Mouse (Mus musculus) left cerebral cortex, adult 11 months (tissue): ENCODE measurements at regions not wholly inside any gene's neighbourhood (a gene's known extent, or its start where the extent isn't known, plus 50 kb on each side); places are given as distances from the start of the nearest gene placed in this dataset.
A peak's percentile ranks its signal among the peaks of the same experiment; 100 is the strongest.

Experiments used
- DNase-seq: peaks from one replicate; pipeline ENCODE4 v3.0.0; 2022; ENCODE audit warnings: low spot score

- DNase-seq, result no peak
Measured at GRCm38 (mm10) chr16:25042669-25043440, 243.8 kb upstream of the Tprg start.

GRCm38 (mm10) chr16:25044637-25045036 lies 242.0 kb upstream of the Tprg start:
- no peak for DNase-seq

GRCm38 (mm10) chr16:25047726-25048125 lies 238.9 kb upstream of the Tprg start:
- DNase-seq, result no peak

DNA sequence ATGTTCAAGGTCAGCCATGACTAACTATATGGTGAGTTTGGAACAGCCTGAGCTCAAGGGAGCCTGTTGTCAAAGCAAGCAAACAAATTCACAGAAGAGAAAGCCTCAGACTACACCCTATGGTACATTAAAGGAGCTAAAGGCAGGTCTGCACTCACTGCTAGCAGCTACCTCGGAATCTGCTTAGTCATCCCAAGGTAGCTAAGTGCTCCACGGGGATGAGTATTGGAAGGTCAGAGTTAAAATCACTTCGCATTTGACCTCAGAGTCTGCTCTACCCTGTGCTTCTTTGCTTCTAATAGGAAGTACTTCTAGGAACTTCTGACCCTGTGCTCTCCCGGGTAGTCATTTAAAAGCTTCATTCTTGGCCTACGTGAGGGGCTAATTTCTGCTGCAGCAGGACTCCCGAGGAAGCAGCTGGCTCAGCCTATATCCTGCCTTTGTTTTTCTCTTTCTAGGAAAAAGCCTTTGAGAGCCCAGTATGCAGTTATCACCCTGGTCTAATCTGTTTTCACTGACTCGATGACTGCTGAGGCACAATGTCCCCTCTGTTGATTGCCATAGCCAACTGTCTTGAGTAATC lies 236.6 kb upstream of the Tprg start:
- no peak for DNase-seq

DNA sequence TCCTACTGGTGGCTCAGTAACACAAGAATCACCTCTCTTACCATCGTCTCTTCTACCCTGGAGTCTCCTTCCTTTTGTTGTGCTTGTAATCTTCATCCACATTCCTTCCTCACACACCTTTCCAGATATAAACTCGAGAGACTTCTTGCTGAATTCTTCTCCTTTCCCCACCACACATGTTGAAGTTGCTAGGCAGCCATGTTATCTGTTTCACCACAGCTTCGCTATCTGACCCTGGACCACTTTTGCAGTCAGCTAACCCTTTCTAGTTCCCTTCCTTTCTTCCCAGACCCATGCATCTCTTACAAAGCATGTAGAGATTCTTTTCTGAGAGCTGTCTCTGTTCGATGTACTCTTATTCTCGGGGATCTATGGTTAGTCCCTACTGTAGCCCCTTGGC lies 235.6 kb upstream of the Tprg start:
- no peak for DNase-seq

DNA sequence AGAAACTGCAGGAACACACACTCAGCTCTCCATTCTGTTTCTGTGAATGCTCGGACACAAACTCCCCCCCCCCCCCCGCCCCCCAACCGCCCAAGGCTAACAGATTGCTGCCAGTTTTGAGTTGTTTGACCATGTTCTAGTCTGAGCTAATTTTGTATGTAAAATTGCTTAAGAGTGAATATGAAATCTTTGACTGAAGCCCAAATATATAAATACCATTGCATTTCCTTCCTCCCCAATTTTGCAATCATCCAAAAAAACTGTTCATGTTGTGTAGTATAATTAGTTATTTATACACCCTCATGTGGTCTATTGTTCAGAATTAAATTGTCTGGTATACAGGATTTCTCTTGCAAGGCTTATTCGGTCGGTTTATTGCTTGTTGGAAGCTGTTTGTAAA lies 234.2 kb upstream of the Tprg start:
- DNase-seq, result no peak

DNA sequence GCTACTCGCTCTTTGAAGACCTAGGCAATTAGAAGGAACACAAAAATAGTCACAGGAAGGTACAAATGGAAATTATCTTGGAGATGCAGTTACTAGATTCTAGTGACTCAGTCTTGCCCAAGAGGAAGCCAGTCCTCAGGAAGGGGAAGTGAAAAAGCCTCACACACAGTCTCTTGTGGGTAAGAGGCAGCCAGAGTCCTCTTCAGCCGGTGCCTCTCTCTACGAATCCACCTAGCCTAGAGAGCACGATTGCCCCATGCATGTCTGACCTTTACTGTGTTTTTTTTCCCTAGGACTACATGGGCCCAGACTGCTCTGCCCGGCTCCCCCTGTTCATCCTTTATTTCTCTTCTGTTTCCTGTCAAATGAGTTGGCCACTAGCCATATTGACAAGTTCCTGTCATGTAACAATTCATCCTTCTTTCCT lies 233.7 kb upstream of the Tprg start:
- no peak for DNase-seq

- no peak for DNase-seq
Measured at GRCm38 (mm10) chr16:25054304-25054703, 232.3 kb upstream of the Tprg start.

GRCm38 (mm10) chr16:25055376-25055775 lies 231.2 kb upstream of the Tprg start:
- DNase-seq, result no peak

DNA sequence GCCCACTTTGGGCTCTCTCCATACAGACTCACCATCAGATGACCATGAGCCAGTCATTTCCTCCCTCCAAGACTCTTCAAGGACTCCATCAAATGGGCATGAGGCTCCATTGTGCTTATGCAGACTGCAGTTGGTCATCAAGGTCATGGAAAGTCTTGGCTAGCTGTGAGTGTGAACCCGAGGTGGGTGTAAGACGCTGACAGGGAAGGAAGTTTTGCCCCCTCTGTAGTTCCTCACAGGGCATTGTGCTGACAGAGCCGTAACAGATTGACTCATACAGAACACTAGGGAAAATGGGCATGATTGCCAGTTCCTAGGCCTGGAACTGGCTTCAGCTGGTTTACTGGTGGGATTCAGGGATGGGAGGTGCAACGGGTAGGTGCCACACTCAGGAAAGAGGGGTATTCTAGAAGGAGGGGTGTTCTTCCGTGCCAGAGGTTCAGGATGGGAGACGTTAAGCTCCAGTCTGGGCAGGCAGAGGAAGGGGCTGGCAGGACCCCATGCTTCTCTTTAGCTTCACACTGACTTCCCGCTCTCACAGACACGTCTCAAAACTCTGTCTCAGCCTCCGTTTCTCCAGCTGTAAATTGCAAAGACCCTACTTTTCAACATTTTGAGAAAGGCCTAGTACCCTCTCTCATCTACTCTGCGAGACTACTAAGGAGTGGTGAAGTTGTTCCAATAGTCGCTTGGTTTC lies 228.4 kb upstream of the Tprg start:
- no peak for DNase-seq

DNA sequence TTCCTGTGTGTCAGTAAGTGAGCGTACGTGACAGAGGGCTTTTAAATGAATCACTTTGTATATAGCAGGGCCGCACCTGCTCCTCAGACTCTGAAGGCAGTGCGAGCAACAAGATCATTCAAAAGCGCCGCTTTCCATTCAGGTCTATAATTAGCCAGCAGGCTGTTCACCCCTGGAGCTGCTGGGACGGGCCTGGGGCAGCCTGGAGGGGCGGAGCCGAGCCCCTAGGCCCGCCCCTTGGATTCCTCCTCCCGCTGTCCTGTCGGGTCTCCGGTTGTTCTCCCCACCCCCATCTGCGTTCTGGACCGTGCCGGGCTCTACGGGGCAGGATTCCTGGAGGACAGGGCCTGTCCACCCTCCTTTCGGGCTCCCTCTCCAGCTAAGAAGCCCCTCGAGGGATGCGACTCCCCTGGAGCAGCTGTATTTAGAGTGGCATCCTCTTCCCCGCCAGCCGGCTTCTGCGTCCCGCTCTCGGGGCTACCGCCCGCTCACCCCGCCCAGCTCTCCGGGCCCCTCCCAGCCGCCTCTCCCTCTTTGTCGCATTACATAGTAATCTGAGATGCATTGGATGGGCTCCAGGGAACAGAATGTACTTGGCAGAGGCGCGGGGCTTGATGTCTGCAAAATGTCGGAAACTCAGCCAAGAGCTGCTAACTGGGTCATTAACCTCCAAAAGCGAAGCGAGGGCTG lies 227.7 kb upstream of the Tprg start:
- DNase-seq, result peak; percentile 92

DNA sequence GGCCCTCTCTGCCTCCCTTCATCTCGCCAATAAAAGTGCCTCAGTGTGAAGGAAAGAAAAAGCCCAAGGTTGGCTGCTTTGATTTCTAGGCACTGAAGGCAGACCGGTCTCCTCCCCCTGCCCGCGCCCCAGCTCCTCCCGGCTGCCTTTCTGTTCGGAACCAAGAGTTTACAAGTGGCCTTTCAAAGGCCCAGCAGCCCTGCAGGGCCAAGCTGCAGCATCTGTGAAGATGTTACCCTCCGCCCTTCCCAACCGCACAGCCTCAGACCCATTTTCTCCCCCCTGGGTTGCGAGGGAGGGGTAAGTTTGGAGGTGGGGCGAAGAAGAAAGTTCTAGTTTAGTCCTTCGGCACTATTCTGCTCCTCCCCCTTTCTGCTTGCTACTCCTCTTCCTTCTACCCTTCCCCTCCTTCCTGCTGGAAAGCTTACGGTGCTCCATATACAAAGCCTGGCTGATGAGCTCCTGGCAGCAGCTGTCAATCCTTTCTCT lies 227.1 kb upstream of the Tprg start:
- DNase-seq, result no peak

DNA sequence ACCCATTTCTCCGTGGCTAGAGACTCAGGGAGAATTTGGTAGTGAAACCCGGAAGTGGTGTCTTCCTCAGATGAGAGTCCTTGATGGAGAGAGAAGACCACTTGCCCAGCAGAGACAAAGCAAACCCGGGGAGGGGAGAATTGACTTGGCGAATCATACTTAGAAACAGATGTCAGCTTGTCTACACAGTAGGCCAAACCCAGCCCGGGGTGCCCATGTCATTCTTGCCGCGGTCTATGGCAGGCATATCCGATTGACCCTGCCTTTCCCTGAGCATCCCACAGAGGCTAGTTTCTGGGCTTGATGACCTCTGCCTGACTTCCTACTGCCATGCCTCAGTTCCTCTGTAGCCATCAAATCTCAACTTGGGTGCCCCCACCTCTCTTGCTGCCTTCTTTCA lies 226.4 kb upstream of the Tprg start:
- no peak for DNase-seq

- no peak for DNase-seq
Measured at GRCm38 (mm10) chr16:25061631-25062030, 225.0 kb upstream of the Tprg start.

GRCm38 (mm10) chr16:25063981-25064380 lies 222.6 kb upstream of the Tprg start:
- no peak for DNase-seq

GRCm38 (mm10) chr16:25064538-25064937 lies 222.1 kb upstream of the Tprg start:
- DNase-seq, result peak; percentile 68

DNA sequence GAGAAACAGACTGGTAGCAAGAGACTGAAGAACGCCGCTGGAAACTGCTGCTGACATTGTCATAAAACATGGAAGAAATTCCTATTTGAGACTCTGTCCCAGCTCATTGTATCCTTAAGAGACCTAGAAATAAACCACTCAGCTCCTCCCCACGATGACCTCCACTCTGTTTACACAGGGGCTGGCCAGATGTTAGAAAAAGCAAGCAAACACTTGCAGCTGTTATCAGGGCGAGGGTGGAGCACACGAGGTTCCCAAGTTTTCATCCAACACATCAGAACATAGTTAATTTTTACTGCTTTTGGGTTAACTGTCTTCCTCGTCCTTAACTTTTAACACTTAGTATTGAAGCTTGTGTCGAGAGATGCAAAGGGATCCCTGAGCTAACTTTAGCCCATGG lies 219.8 kb upstream of the Tprg start:
- no peak for DNase-seq

DNA sequence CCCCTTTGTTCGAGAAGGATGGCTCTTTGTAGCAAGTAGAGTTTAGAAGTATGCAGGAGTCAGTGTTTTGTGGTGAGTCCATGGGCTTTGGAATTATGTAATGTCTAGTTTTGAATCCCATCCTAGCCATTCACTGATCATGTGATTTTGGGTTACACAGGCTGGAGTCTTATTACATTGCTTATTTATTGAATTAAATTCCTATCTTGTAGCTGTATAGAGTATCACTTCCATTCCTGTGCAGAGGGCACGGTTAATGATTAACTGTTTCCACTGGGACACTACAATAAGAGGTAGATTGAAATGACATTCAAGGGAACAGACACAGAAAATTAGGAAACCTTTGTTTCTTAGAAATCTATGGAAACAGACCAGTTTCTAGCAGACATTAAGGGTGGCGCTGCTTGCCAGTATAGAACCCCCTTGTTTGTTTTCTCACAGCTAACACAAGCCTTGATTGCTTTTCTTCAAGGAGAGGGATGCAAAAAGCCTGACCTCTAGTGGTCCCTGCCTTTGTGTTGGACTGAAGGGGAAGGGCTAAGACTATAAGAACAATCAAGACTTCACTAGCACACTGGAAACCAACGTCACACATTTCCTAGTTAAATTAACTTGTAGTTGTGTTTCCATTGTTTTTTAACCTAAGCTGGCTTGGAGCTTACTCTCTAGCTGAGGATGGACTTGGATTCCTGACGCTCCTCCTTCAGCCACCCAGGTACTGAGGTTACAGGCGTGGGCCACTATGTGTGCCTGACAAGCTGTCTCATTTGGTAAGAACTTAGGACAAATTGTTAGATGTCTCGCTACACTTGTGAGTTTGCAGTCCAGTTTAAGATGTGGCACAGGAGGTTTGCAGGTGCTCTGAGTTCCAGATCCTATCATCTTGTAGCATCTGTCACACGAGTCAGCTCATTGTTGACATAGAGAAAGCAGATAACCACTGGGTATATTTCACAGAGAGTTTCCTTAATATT lies 219.1 kb upstream of the Tprg start:
- no peak for DNase-seq

- DNase-seq, result no peak
Measured at GRCm38 (mm10) chr16:25080811-25081210, 205.8 kb upstream of the Tprg start.

- DNase-seq, result no peak
Measured at GRCm38 (mm10) chr16:25083729-25084128, 202.9 kb upstream of the Tprg start.
